Mouse (Mus musculus): Measurements from ENCODE around the gene Tbx18. TPM values are rescaled to one million over a fixed set of nuclear protein-coding genes. Genes with fewer than 3 reads are reported as not detected.
A peak's percentile ranks its signal among the peaks of the same experiment; 100 is the strongest.

Tbx18 gene
- total RNA-seq, 2 experiments from 2014 or later, result 1.3 to 1.8 TPM

DNA sequence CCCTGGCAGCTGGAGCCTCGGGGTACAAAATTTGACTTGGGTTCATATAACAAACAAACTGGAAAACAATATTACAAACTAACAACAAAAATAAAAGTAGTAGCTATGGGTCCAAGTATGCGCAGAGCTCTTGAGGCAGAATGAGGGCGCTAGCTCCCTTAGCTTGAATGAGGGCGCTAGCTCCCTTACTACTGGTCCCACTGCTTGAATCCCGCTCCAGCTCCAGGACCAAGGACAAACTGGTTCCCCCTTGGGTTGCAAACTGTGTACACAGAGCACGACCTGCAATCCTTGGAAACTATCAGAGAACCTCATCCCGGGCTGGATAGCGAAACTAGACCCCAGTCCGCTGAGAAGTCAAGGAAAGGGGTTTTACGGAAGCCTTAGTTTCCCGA, 2.2 kb upstream of the Tbx18 start:
- no peak overlapping the region for H3K27ac ChIP-seq
- no peak overlapping the region for H3K4me3 ChIP-seq
- TF ChIP-seq CTCF (conservative IDR thresholded peaks at IDR 0.05), result peak; percentile 10; the same call in 1 of the 2 replicates
- DNase-seq (ENCODE audit: low spot score in 2 of 2), result no peak

DNA sequence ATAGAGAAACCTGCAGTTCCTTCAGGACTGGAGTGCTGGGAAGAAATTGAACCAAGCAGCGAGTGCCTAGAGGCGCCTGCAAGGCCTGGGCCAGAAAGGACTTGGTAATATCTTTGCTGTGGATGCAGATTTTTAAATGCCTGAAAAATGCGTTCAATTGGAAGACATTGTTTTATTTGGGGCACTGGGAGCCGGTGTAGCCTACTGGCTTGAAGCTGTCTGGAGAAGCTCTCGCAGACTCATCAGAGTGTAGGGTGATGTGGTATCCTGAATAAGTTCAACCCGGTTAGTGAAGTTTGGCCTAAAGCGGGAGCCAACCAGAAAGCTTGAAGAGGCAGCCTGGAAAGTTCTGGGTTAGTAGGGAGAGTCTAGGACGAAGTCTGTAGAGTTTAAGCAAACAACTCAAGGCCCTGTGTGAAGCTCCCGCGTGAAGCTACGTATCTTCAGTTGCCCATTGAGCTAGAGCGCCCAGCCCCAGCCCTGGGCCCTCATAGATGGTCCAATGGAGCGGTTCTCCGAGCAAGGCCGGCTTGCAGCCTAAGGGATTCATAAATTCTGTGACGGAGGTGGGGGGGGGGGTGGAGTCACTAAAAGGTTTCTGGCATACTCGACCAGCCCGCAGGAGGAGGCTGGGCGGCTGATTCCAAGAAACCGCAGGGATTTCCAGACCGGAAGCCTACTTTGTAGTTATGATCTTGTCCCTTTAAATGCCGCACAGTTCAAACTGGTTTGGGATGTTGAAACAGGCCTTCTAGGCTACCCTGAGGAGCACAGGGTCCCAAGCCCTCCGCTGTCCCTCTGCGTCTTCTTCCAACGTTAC, 1.6 kb upstream of the Tbx18 start:
- DNase-seq (ENCODE audit: low spot score in 2 of 2), result no peak
- TF ChIP-seq CTCF (conservative IDR thresholded peaks at IDR 0.05), result no peak
- Histone ChIP-seq H3K27ac (no peak overlapping the region), H3K4me3 (no peak overlapping the region)

DNA sequence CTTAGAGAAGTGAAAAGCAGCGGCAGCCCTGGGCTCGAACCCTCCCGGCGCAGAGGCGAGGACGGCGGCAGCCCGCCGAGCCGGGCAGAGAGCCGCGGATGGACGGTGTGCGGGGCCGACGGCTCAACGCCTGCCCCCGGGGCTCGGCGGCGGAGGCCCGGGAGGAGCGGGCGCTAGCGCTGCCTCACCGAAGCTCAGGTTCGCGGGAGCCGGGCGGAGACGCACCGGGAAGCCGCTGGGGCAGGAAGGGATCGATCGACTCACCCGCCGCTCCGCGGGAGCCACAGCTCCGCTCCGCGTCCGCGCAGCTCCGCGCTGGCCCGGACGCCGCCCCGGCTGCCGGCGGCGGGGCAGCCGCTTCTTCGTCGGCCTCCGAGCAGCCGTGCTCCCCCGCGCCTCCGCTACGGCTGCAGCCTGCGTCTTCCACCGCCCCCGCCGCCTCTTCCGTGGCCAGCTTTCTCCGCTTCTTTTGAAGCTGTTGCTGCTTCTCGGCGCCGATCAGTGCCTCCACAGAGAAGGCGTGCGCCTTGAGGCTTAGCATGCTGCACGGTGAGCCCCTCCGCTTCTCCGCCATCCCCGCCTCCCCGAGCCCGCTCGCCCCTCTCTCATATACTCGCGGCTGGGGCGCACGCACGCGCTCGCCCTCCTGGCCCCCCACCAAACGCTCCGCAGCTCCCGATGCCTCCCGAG, 644 bp downstream of the Tbx18 start:
- no peak for DNase-seq (ENCODE audit: low spot score in 2 of 2)
- H3K4me3 ChIP-seq, result peak overlapping the region; percentile 30
- no peak overlapping the region for H3K27ac ChIP-seq
- TF ChIP-seq CTCF (conservative IDR thresholded peaks at IDR 0.05), result no peak

DNA sequence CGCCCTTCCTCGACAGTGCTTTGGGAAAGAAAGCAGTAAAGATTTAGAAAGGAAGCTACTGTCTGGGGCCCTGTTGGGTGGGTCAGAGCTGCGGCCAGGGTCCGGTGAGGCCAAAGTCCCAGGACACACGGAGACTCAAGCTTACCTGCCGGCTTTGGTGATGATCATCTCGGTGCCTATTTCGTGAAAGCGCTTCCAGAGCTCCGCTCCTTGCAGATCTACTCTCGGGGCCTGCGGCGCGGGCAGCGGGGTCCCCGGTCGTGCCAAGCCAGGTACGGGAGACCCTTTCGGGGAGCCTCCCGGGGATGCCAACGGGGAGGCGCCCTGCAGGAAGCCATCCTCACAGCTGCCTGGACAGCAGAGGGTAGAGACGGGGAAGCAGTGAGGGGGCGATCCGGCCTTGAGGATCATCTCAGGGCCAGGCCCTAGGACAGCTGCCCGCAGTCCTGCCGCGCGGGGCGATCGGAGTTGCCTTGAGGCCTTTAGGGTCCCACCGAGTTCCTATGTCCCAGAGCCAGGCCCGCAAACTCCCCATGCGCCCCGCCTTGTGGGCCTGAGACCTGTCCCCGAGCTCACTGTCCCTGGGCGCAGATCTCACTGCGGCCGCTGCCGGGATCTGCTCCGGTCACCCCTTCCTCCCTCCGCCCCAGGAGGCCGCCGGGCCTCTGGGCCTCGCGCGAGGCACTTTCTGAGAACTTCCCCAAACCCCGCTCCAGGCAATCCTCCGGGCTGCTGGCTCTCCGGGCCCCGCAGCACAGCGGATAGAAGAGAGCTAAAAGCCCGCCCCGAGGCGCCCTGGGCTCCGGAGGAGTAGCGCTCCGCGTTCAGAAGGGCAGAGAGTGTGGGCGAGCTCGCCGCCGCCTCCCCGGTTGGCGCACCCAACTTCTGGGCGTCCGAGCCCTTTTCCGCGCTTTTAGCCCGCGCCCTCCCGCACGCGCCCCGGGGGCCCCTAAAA, 1.5 kb downstream of the Tbx18 start:
- no peak for DNase-seq (ENCODE audit: low spot score in 2 of 2)
- H3K4me3 ChIP-seq, result peak overlapping the region; percentile 30; the same call in 1 of the 2 replicates

DNA sequence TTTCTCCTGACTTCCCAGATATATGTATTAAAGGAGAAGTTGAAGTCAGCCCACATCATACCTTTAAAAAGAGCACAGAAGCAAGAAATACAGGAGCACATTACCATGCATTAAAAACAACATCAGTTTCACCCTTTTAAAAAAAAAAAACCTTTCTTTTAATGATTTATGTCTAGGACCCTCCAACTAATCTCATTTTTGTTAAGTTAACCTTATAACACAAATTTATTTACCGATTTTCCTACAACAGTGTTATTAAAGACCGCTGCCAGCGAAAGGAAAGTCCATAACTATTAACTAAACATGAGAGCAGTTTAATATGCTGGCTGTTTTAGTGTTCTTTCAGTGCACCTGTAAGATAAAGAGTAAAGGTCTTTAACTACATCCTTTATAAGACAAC, 3.0 kb downstream of the Tbx18 start:
- Histone ChIP-seq H3K27ac (no peak overlapping the region), H3K4me3 (no peak overlapping the region)
- DNase-seq (ENCODE audit: low spot score in 2 of 2), result no peak
- no peak for TF ChIP-seq CTCF (conservative IDR thresholded peaks at IDR 0.05)

More for the DNA sequence above, 1.5 kb downstream of the Tbx18 start:
- H3K27ac ChIP-seq, result no peak overlapping the region
- no peak for TF ChIP-seq CTCF (conservative IDR thresholded peaks at IDR 0.05)

DNA sequence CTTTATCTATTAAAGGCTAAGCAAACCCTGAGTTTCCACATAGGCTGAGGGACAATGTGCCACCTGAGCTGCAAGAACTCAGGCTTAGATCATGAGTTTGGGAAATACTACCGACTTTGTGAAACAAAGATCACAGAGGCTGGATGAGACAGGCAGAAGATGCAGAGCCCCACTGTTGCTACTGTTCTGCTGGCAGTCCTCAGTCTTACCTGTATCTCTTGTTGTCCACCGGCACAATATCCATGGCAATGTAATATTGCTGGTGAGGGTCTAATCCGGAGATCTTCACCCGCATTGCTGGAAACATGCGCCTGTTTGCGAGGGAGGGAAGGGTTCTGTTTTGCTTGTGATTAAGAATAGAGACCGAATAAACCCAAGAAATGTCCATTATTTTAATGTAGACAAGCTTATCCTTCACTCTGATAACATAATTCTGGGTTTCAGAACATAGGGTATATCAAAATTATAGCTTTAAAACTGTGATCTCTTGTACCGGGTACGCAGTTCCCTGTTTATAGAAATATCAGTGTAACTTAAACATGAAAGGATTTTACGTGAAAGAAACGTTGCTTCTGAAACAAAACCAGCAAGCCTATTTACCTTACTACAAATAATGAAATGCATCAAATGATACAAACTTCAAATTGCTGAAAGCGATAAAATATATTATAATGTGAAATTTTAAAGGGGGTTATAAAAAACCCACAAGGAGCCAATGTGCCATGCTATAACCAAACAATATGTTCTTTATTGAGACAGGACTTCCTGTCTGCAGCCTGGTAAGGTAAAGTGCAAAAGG, 3.7 kb downstream of the Tbx18 start:
- no peak for DNase-seq (ENCODE audit: low spot score in 2 of 2)
- Histone ChIP-seq H3K4me3 (no peak overlapping the region), H3K27ac (no peak overlapping the region)
- TF ChIP-seq CTCF (conservative IDR thresholded peaks at IDR 0.05), result no peak

DNA sequence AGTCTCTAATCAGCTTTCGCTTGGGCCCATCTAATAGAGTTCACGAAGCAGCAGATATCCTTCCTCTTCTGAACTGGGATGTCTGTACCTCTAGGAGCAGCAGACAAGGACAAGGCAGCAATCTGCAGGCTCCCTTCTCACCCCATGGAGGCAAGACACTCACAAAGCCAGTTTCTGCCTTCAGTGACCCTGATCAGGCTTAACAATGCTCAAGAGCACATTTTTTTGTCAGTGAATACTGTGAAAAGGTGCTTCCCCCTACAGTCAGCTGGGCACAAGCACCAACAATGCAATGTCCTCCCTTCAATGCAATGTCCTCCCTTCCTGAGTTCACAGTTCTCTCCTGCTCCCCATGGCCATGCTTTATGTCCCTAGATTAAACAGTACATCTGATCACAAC, 9.3 kb downstream of the Tbx18 start:
- DNase-seq (ENCODE audit: low spot score in 2 of 2), result no peak
- Histone ChIP-seq H3K27ac (no peak overlapping the region), H3K4me3 (no peak overlapping the region)
- TF ChIP-seq CTCF (conservative IDR thresholded peaks at IDR 0.05), result peak; percentile 33

DNA sequence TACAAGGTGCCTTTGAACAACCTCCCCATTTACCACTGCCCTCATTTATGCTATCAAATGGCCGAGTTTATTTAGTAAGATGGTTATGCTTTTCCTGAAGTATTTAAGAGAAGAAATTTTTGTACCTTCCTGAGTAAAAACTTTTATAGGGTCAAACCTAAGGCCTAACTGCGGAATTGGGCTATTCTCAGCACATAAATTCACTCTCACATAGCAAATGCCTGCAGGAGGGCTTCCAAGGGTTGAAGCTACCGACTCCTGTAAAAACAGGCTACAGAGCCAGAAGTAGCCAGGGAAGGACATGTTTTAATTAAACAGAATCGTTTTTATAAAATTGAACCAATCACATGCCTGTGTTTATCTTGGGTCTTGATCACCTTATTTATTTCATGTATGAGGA, 20.7 kb downstream of the Tbx18 start:
- H3K4me3 ChIP-seq, result no peak overlapping the region
- no peak for DNase-seq (ENCODE audit: low spot score in 2 of 2)
- no peak overlapping the region for H3K27ac ChIP-seq
- no peak for TF ChIP-seq CTCF (conservative IDR thresholded peaks at IDR 0.05)

DNA sequence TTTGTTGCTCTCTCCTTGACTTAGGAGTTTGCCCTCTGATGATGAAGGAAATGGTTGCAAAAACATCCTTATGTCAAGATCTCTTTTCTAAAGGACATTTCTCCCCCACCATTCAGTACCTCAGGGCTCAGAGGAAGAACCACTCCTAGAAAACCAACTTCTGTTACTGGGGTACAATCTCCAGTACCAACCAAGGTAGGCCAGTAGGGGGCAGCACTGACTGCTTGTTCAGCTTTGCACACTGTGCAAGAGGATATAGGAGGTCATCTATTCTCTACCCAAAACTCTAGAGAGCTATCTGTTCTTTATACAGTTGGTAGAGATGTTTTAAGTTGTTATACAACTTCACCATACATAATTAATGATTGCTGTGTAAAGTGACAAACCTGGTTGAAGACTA, 22.9 kb downstream of the Tbx18 start:
- peak; percentile 92 for TF ChIP-seq CTCF (conservative IDR thresholded peaks at IDR 0.05)
- peak; percentile 47 to 74 for DNase-seq (ENCODE audit: low spot score in 2 of 2)

DNA sequence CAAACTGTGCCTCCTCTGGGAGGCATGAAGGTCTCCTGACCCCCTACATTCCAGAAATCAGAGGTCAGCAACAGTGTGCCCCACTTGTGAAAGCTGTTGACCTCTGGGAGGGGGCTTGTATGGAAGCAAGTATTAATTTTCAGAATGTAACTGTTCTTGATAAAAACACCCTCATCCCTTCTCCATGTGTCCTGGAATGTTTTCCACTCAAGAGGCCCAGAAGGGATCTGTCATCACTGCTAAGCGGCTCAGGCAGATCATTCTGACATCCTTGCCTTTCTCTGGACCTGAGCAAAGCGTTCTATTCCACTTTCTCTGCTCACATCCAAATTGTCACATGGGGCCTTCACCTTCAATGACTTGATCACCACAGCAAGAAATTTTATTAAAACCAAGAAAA, 28.8 kb downstream of the Tbx18 start:
- no peak for DNase-seq (ENCODE audit: low spot score in 2 of 2)
- Histone ChIP-seq H3K4me3 (no peak overlapping the region), H3K27ac (no peak overlapping the region)
- TF ChIP-seq CTCF (conservative IDR thresholded peaks at IDR 0.05), result no peak

More for the DNA sequence above, 22.9 kb downstream of the Tbx18 start:
- Histone ChIP-seq H3K4me3 (no peak overlapping the region), H3K27ac (no peak overlapping the region)

DNA sequence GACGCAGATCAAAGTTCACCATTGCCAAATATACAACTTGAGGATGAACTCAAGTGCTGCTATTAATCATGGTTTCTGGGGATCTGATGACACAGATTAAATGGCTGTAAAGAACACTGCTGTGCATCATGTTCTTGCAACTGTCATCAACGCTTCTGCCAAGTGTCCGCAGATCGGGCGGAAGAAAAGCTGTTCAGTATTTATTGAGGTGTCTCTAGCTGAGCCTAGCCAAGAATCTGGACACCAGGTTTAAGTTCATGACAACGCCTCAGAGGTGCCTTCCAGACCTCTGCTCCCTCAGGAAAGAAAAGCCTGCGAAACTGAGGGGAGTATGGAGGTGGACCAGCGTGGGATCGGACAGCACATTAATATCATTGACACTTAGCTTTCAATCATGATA, 44.1 kb downstream of the Tbx18 start:
- Histone ChIP-seq H3K27ac (no peak overlapping the region), H3K4me3 (no peak overlapping the region)
- no peak for DNase-seq (ENCODE audit: low spot score in 2 of 2)
- TF ChIP-seq CTCF (conservative IDR thresholded peaks at IDR 0.05), result no peak

DNA sequence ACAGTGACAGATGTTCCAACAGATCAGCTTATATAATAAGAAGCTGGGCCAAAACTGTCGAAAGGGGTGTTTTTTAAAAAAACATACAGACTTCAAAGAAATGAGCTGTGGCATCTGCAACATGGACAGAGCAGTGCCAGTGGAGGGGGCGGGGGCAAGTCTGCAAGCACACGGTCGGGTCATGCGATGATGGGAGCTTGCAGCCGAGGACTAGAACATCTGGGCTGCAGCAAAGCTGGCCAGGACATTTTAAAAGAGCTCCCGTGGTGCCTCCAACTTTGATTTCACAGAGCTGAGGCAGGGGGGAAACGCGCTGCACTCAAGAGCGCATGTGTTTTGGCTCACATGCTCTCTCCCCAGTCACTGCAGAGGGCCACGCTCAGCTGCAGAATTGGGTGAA, 48.8 kb downstream of the Tbx18 start:
- H3K4me3 ChIP-seq, result no peak overlapping the region
- no peak for DNase-seq (ENCODE audit: low spot score in 2 of 2)
- no peak for TF ChIP-seq CTCF (conservative IDR thresholded peaks at IDR 0.05)
- H3K27ac ChIP-seq, result no peak overlapping the region

Data from layer of hippocampus, adult 2 months (tissue).